Mouse (Mus musculus) gastrocnemius, postnatal 10 days (tissue): ENCODE results near the gene Tnfsf8. TPM values are rescaled to one million over a fixed set of nuclear protein-coding genes. Genes with fewer than 3 reads are reported as not detected.

Experiments
- DNase-seq: peaks from one replicate; pipeline ENCODE4 v3.0.0; 2021; ENCODE audit warnings: mixed read lengths
- long read RNA-seq, 2 experiments: library from polyadenylated mRNA; stranded (forward); transcript quantifications; one replicate each; pipeline ENCODE4 v2.0.0; 2021
- total RNA-seq, 2 experiments: library from RNA; stranded (reverse); gene quantifications; 2 replicates each; pipeline ENCODE4 v1.2.3; 2021

Tnfsf8 gene
- under 1 TPM in 1 of 2 experiments, not detected in 1; 0.07 TPM for total RNA-seq
- long read RNA-seq, experiment 1 = 0 reads
- long read RNA-seq, experiment 2 = 0 reads

DNA sequence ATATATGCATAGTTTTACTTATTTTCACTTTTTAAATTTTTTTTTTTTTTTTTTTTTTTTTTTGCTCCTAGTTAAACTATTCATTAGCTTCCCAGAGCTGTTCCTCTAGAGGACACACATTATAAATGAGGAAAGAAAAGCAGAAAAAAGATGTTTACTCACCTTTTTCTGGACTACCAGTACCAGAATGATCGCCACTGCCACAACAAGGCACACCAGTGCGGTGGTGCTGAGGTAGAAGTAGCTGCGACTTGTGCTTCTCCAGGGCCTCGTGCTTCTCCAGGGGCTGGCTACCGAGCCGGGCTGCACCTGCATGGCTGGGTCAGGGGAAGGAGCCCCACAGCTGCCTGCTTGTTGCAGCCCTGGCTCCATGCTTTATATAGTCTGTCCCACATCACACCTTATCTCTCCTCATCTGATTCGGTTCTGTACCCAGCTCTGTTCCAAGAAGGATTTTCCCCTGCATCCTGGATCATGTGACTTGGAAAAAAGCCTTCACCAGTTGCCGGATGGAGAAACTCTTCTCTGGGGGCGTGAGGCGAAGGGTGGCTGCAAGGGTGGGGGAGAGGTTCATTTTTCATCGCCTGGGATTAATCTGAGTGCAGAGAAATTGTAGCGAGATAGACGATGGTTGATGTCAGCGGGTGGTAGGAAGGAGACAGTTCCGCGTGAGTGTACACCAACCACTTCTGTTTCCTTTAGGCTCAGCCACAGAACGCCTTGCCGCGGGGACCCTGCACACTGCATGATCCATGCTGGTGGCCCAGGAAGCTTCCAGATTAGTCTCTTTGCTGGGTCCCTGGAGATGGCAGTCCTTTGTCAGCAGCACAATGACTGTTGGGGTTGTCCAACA, at the start of gene Tnfsf8:
Gene Tnfsf8, minus strand, starts transcription at position 660 of the 853 bp plus-strand sequence.
- no peak for DNase-seq

DNA sequence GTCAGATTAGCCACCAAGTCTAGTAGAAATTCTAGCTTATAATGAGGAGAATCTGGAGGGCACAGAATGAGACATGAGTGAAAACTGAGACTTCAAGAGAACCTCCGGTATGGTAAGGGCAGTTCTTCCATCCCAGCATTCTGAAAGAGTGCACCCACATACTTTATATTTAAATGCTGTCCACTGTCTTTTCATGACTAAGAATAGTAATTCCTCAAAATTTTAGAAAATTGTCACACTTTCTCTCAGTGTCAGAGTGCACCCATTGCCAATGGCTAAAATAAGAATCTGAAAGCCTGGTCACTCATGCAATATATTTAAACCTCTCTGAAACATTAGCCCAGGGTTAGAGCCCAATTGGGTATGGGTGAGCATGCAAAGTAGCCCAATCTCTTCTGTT, 47.4 kb upstream of the Tnfsf8 start:
- no peak for DNase-seq

DNA sequence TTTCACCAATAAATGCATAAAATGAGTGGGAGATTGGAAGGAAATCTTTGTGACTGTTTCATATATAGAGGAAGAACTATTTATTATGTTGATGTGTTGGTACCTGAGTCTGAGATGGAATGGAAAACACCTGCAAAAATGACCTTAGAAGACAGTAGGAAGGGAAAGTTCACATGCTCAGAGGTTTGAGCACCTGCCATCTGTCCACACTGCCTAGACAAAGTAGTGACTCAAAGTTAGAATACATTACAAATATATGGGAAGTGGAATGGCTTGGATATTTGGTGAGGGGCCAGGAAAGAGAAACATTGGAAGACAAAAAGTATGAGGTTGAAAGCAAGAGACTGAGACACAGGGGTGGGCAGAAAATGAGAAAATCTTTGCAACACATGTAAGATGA, 46.3 kb upstream of the Tnfsf8 start:
- DNase-seq = no peak

DNA sequence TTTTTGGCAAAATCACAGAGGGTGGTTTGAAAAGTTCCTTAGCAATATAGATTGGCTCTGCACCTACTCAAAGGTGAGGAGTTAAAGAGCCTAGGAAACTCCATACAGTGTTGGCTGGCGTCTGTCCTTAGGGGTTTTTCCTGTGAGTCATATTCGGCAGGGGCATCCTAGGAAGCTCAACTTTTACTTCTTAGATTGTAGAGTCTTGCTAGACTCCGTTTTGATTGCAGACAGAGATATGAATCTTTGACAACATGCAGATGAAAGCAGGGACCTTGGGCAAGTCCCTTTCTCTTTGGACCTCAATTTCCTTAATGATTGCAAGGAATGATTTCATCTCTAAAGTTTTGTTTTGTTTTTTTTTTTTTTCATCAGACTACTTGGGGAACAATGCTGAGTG, 44.9 kb upstream of the Tnfsf8 start:
- no peak for DNase-seq

DNA sequence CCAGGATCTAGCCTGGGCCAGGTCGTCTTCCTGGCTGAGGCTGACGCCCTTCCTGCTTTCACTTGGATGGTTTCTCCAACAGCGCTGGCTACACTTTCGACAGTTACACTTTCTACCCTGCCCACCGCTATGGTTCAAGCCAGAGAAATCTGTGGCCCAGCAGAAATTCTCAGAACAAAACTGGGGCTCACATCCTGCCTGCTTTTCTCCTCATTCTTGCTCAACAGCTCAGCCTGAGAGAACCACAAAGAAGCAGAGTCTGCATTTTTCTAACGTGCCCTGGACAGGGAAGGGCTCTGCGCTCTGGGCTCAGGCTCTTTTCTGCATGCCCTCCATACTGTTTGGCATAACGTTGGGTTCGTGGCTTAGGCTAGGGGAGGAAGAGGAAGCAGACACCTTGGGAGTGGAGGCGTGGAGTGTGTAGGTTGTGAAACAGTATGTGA, 38.0 kb upstream of the Tnfsf8 start:
- DNase-seq = no peak

DNA sequence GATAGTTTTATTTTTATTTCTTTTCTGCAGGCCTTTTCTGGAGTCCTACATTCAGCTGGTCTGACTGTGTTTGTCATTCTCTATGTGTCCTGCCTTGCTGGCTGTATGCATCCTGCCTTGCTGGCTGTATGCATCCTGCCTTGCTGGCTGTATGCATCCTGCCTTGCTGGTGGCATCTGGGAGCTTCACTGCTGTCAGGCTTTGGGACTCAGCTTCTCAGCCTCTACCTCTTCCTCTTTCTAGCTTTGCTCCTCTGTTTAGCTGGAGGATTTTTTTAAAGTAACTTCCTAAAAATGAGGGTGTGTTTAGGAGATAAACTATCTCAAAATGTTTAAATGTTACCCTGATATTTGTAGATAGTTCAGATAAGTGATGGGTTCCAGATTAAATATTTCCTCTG, 36.0 kb upstream of the Tnfsf8 start:
- no peak for DNase-seq

DNA sequence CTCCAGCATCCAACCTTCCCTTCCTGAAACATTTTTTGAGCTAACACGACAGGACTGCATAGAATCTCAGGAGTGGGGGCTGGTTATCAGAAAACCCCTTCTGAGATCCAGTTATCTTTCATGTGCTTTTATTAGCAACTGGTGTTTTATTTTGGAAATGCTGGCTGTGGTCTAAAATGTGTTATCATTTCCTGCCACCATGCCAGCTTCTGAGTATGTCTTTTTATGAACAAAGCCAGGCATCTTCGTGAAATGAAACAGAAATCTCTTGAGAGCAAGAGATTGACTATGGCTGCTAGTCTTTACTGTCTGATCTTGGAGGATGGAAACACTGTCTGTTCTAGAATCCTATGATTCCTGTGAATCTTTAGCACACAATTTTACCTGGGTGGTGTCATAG, 25.0 kb upstream of the Tnfsf8 start:
- DNase-seq = no peak

DNA sequence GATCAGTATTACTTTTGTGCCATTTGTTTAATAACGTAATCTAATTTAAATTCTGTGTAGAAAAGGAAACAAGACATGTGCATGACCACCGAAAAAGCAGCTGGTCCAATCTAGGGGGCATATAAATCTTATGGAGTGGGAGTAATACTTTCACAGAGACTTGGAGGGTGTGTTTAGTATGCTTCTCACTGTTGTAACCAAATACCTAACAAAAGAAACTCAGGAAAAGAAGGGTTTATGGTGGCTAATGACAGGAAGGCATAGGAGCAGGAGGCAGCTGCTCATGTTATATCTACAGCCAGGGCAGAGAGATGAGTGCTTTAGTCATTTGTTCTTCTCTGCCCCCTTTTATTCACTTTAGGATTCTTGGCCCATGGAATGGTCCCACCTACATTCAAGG, 15.6 kb upstream of the Tnfsf8 start:
- DNase-seq = no peak

DNA sequence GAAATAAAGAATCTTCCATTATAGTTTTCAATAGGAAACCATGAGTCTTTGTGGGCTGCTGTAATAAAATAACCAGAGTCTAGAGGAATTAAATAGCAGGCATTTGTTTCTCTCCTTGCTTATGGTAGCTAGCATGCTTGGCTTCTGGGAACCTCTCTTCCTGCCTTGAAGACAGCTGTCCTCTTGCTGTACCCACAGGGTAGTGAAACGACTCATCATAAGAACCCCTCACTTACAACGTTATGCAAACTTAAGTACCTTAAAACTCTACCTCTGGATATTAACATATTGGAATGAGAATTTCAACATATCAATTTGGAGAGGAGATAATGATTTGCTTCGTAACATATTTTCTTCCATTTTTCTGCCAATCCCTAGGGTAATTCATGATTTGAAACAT, 14.3 kb upstream of the Tnfsf8 start:
- DNase-seq = no peak

DNA sequence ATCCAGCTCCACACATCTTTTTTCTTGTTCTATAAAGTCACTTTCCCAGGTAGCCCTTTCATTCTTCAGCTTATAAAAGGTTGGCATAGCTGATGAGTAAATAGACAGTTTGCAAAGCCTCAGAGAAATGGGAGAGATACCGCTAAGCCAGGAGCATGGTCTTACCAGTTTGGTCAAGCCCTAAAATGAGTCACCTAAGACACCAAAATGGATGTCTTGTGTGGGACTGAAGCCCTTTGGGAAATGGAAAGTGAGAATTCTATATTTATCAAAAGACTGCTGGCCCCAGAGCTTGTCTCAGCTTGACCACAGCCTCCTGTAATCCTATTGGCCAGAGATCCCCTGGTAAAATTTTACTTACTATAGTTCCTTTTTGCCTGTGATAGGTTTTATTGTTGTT, 9.5 kb upstream of the Tnfsf8 start:
- no peak for DNase-seq

DNA sequence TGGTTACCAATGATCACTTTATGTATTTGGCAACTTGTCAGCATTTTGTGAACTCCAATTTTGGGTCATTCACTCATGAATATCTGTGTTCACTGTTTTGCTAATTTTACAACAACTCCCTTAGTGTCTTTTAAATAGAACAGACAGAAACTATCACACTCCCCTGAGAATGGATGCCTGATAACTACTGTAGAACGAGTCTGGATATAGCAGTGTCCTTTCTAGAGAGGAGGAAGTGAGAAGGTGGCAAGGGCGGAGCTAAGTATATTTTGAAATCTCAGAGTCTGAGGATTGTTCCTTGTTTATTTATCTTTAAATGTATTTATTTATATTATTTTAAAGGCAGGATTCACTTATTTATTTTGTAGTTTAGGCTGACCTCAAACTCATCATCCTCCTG, 7.6 kb upstream of the Tnfsf8 start:
- DNase-seq = no peak

DNA sequence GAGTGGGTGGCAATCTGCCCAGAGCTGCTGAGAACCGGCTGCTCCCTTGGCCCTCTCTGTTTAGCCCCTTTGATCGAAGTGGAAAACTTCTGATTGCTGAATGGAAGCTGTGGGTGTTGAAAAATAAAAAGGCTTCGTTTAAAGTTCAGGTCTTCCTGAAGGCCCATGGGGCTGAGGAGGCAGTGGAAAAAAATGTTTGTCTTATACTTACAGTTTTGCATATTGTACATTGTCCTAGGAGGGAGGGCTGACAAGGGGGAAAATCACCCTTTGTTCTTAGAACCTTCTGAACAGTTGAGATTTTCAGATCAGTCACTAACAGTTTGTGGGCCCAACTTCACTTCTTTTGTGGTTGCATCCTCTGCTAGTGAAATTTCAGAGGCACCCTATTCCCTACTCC, 1.8 kb upstream of the Tnfsf8 start:
- no peak for DNase-seq

DNA sequence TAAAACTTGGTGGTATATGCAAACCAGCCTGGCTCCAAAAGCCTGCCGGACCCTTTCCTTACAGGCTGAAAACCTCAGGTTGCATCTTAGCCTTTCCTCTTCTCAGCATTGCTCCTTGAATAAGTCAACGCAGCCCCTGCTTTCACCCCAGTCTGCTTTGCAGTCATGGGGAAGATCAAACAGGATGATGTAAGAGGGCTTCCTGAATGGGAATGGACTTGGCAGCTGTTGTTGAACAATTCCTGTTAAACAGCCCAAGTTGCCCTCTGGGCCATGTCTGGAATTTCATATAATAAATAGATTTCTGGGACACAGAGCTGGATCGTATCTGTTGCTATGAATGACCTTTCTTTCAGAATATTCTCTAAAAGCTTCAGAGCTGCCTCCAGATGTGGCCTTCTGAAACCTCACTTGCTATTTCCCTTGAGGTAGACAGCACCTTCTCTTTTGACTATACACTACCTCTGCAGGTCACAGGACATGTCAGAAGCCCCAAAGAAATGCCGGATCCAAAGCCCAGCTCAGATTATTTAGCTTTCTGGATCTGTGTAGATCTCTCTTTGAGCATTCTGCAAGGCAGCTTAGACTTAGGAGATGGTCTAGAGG, 1.0 kb upstream of the Tnfsf8 start:
- no peak for DNase-seq

DNA sequence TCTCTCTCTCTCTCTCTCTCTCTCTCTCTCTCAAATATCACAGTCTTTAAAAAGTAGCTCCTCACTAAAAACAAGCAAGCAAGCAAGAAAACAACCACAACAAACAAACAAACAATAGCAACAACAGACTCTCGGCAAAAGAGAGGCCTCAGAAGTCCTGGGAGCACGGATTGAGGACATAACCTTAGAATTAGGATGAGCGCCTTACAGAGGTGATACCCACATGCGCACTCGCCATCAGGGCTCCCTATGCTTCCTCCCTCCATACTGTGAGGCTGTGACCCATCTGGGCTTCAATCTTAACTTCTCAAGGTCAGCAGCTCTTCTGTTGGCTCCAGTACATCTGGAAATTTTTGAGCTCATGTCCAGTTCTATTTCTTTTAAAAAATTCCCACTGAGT, 911 bp downstream of the Tnfsf8 start:
- no peak for DNase-seq

DNA sequence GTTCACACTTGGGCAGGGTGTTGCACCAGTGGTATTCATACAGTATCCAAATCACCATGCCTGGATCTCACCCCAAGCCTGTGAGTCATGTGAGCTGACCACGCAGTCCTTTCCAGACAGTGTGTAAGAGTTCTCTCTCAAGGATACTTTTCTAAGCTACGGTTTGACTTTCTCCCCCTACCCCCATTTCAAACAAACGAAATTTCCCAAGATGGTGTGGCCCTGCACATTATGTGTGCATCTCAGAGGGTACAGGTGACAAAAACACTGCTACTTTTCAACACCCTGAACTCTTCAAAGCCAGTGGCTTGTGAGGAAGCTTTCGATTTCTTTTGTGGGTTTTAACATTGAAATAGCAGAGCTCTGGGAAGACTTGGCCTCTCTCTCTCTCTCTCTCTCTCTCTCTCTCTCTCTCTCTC, 1.4 kb downstream of the Tnfsf8 start:
- DNase-seq = no peak

DNA sequence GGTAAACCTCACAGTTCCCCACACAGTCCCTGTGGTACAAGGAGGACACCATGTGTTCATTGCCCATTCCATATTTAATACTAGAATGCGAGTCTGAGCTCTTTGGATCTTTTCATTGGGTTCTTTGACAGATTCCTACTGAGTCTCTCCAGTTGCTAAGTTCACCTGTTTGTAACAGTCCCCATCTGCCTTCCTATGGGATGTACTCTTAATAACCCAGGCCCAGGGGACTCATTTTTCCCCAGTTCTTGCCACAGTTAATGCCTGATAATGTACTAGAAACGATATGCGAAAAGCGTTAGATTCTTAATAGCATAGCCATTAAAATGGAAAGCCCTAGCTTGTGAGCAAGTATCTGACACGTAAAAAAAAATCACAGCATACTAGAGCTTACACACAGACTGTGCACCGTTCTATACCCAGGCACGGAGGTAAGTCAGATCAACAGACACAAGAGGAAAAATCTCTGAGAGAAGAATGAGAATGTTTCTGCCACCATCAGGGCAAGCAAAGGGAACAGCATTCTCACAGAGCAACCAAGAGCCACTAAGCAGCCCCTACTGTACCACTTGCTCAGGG, 2.4 kb downstream of the Tnfsf8 start:
- no peak for DNase-seq

DNA sequence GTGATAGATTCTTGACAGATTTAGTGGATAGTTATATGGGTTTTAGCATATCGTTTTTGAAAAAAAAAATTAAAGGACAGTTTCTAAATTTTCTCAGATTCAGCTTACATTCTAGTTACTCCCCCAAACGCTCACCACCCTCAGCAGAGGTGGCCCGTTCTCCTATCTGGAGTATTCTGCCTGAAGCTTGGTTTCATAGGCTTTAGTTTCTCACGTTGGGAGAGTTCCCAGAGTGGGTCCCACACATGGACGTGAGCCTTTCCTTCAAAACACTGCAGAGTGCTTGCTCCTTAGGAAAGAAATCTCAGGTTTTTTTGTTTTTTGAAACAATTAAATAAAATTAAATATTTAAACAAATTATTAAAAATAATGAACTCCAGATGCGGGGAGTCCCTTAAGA, 4.4 kb downstream of the Tnfsf8 start:
- DNase-seq = no peak

DNA sequence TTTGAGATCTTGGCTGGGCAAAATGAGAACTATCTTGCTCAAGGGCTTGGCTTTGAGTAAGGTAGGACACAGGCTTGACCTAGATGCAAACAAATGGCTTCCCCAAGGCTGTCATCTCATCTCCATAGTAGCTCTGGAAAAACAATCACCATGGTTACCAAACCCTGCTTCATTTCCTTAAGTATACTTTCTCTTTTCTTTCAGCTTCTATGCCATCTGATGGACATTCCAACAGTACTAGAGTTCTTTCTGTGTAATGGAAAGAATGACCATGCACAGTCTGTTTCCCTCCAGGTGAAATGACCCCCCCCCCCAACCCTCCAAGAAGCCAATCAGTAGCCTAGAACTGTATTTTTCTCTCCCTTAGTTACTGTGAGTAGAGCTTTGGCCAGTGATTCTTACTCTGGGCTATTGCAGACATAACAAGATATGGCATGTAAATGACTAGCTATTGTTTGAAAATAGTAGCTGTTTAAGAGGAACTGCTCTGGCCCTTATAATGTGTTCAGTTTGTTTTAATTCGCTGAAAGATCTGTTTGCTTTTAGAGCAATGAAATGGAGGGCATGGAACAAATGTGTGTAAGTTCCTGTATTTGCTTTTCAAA, 7.3 kb downstream of the Tnfsf8 start:
- DNase-seq = no peak

DNA sequence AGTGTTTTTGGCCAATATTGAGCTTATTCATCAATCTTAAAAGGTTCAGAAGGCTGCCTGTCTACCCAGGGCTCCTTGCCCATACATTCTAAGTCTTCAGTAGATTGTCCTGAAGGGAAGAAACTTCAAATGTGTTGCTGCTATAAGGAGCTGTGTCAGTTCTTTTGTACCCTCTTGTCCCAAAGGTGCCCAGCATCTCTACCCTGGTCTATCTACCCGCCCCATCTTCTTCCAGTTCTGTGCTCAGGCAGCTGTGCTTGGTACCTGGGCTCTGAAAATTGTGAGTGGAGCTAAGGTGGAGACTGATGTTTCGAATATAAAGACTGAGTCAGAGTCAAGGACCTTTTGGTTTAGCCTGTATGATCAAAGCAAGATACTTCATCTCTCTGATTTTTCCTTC, 11.1 kb downstream of the Tnfsf8 start:
- no peak for DNase-seq

DNA sequence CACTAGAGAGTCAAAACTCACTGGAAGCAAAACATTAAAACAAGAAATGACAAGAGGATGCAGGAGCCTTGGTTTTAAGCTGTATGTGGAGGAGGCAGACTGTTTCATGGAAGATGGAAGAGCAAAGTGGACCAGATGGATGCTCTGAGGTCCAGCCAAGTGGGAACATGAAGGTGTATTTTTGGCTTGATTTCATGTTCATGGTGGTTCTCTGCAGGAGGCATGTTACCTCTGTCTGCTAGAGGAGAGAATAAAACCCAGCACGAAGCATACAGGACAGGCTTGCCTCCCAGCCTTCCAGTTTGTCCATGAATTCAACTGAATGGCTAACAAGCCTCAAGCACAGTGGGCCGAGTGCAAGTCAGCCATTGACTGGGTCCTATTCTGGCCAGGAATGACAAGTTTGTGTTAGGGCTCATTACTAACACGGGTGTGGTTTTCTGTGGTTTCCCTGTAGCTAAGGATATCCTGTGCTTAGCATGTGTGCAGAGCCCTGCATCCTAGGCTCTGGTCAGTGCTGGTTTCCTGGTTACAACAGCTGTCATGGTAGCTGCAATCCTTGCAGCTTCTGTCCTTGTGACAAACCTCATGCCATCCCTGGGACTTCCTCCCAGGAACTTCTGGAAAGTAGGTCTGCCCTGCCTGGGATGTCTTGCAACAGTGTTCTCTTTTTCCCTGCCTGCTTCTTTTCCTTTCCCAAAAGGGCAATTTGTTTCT, 14.1 kb downstream of the Tnfsf8 start:
- no peak for DNase-seq

DNA sequence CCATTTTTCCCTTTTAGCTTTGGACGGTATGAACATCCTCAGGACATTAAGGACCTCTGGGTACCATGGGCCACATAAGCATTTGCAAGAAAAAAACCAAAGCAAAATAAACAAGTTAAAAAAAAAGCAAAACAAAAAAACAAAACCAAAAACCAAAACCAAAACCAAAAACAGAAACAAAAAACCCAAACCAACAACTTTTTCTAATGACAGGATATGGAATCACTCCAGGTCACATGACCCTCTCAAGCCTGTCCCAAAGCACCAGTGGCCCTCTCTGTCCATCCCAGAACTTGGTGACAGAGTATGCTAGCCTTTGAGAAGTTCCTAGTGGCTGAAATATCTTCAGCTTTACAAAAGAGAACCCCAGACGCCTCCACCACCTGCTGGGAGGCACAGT, 15.4 kb downstream of the Tnfsf8 start:
- no peak for DNase-seq

DNA sequence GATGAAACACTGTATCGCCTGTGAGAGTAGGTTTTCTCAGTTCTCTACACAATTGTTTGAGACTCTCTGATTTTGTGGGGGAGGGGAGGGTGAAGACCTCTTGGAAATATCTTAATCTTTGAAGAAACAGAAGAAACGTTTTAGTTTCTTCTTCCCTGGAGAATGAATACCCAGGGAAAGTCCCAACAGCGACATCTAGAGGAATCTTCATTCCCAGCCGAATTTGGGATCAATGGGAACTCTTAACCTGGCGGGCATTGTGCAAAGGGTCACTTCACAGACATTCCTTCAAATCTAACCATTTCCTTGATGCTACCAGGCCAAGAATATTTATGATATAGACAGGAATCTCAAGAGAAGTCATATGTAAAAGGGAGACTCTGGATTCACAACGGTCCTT, 17.2 kb downstream of the Tnfsf8 start:
- DNase-seq = no peak

DNA sequence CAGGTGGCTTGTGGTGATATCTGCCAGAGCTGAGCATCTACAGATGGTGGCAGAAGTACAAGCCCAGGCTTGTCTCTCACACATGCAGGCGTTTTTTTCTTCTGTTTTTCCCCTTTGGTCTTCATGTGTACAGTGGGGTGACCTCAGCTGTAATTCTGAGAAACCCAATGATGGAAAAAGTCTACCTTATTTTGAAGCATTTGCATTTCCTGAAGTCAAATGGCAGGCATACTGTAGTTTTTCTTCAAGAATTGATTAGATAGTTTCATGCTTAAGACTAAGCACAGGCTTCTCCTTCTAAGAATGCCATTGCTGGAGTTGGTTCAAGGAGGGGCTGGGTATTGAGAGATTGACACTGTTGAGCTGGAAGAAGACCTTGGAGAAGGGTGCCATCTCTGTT, 18.9 kb downstream of the Tnfsf8 start:
- no peak for DNase-seq
